Mouse (Mus musculus) kidney, adult 2 months (tissue): ENCODE measurements at regions not wholly inside any gene's neighbourhood (a gene's known extent, or its start where the extent isn't known, plus 50 kb on each side); places are given as distances from the start of the nearest gene placed in this dataset.

Experiments
- DNase-seq: peaks from one replicate; pipeline ENCODE4 v3.0.0; 2021
- H3K27ac ChIP-seq: fragments of 200-500 bp; 2 replicates; pipeline ENCODE4 v1.5.1; 2012; ENCODE audit warnings: low read depth, low read length, control low read depth, inconsistent platforms; ENCODE audit not compliant: insufficient read depth
- H3K27me3 ChIP-seq: fragments of 200-500 bp; replicated peaks from 2 replicates; pipeline ENCODE4 v1.6.1; 2012; ENCODE audit warnings: mild to moderate bottlenecking, moderate library complexity, low read length, inconsistent platforms; ENCODE audit not compliant: control insufficient read depth, insufficient read depth
- H3K36me3 ChIP-seq: fragments of 200-500 bp; 2 replicates; pipeline ENCODE4 v1.6.1; 2012; ENCODE audit warnings: mild to moderate bottlenecking, moderate library complexity, low read length, inconsistent platforms; ENCODE audit not compliant: control insufficient read depth, insufficient read depth
- H3K4me1 ChIP-seq: fragments of 200-500 bp; 2 replicates; pipeline ENCODE4 v1.6.1; 2011; ENCODE audit warnings: low read length; ENCODE audit not compliant: control insufficient read depth, insufficient read depth
- H3K4me3 ChIP-seq: fragments of 200-500 bp; 2 replicates; pipeline ENCODE4 v1.5.1; 2011; ENCODE audit warnings: mild to moderate bottlenecking, low read depth, low read length, control low read depth; ENCODE audit not compliant: insufficient read depth
- CTCF ChIP-seq: fragments of 200-500 bp; conservative IDR thresholded peaks from 2 replicates; pipeline ENCODE4 v1.5.1; 2011; ENCODE audit warnings: low read depth, mild to moderate bottlenecking, control low read depth, low read length, moderate library complexity, mixed read lengths; ENCODE audit not compliant: insufficient read depth, insufficient read length
- POLR2A ChIP-seq: fragments of 200-500 bp; IDR thresholded peaks from one replicate; pipeline ENCODE4 v1.6.1; 2011; ENCODE audit warnings: low read depth, low read length, control low read depth
- WGBS: fragments of 180-500 bp; shearing (Covaris S2); methylation state at CpG from one replicate; pipeline ENCODE4 v1.1.7; 2018; 5-methylcytosine and 5-hydroxymethylcytosine counted together

- no peak overlapping the region for H3K27ac ChIP-seq
- TF ChIP-seq CTCF (no peak), POLR2A (no peak)
- 96% methylated on average over 4 of the region's 4 CpGs for WGBS
- no peaks in the 10 kb centered on the region for H3K27me3 ChIP-seq
- H3K4me3 ChIP-seq = no peak overlapping the region
- H3K4me1 ChIP-seq = no peaks in the 10 kb centered on the region
- no peaks in the 10 kb centered on the region for H3K36me3 ChIP-seq
- no peak for DNase-seq
Observed at GRCm38 (mm10) chr3:105130228-105130627, 63.6 kb downstream of the 4930564D02Rik start.

GRCm38 (mm10) chr3:105131053-105131452, 64.4 kb downstream of the 4930564D02Rik start:
- Histone ChIP-seq H3K4me3 (no peak overlapping the region), H3K4me1 (no peaks in the 10 kb centered on the region), H3K27me3 (no peaks in the 10 kb centered on the region), H3K27ac (no peak overlapping the region), H3K36me3 (no peaks in the 10 kb centered on the region)
- TF ChIP-seq POLR2A (no peak), CTCF (no peak)
- 83% methylated on average over 6 of the region's 6 CpGs for WGBS
- no peak for DNase-seq

- Histone ChIP-seq H3K27me3 (no peaks in the 10 kb centered on the region), H3K27ac (no peak overlapping the region)
- 69% methylated on average over 4 of the region's 4 CpGs for WGBS
Observed at GRCm38 (mm10) chr3:105133011-105133410, 66.4 kb downstream of the 4930564D02Rik start.

GRCm38 (mm10) chr3:105141170-105141971, 74.7 kb downstream of the 4930564D02Rik start:
- no peaks in the 10 kb centered on the region for H3K36me3 ChIP-seq
- H3K27ac ChIP-seq = no peak overlapping the region
- H3K4me1 ChIP-seq = no peaks in the 10 kb centered on the region
- TF ChIP-seq POLR2A = no peak
- TF ChIP-seq CTCF = no peak
- 75% methylated on average over 14 of the region's 14 CpGs for WGBS
- no peak for DNase-seq
- H3K4me3 ChIP-seq = no peak overlapping the region
- no peaks in the 10 kb centered on the region for H3K27me3 ChIP-seq

More at GRCm38 (mm10) chr3:105133011-105133410, 66.4 kb downstream of the 4930564D02Rik start:
- no peak for DNase-seq
- TF ChIP-seq CTCF (no peak), POLR2A (no peak)
- no peak overlapping the region for H3K4me3 ChIP-seq
- no peaks in the 10 kb centered on the region for H3K36me3 ChIP-seq
- no peaks in the 10 kb centered on the region for H3K4me1 ChIP-seq

GRCm38 (mm10) chr3:105142631-105143030, 76.0 kb downstream of the 4930564D02Rik start:
- Histone ChIP-seq H3K27ac (no peak overlapping the region), H3K4me1 (no peaks in the 10 kb centered on the region), H3K4me3 (no peak overlapping the region), H3K36me3 (no peaks in the 10 kb centered on the region), H3K27me3 (no peaks in the 10 kb centered on the region)
- TF ChIP-seq POLR2A = no peak
- TF ChIP-seq CTCF = no peak
- DNase-seq = peak; percentile 4

GRCm38 (mm10) chr3:105151475-105152157, 85.0 kb downstream of the 4930564D02Rik start:
- H3K27me3 ChIP-seq = no peaks in the 10 kb centered on the region; the same call in 1 of the 2 replicates
- WGBS = 16% methylated on average over 11 of the region's 11 CpGs

GRCm38 (mm10) chr3:105152158-105152541, 85.5 kb downstream of the 4930564D02Rik start:
- no peaks in the 10 kb centered on the region for H3K4me1 ChIP-seq
- H3K27ac ChIP-seq = no peak overlapping the region
- H3K36me3 ChIP-seq = no peaks in the 10 kb centered on the region
- H3K27me3 ChIP-seq = no peaks in the 10 kb centered on the region; the same call in 1 of the 2 replicates
- H3K4me3 ChIP-seq = no peak overlapping the region
- TF ChIP-seq POLR2A = no peak
- TF ChIP-seq CTCF = no peak
- WGBS = 31% methylated on average over 1 of the region's 1 CpGs
- no peak for DNase-seq

More at GRCm38 (mm10) chr3:105151475-105152157, 85.0 kb downstream of the 4930564D02Rik start:
- H3K4me3 ChIP-seq = no peak overlapping the region
- no peak overlapping the region for H3K27ac ChIP-seq
- H3K36me3 ChIP-seq = no peaks in the 10 kb centered on the region
- DNase-seq = peak; percentile 12
- H3K4me1 ChIP-seq = no peaks in the 10 kb centered on the region
- TF ChIP-seq CTCF (no peak; the same call in 1 of the 2 replicates), POLR2A (no peak)
